Mouse (Mus musculus) layer of hippocampus, postnatal 36 days (tissue): ENCODE data around the gene Mgat4a. TPM values are rescaled to one million over a fixed set of nuclear protein-coding genes. Genes with fewer than 3 reads are reported as not detected.

ENCODE experiments used
- DNase-seq, 2 experiments: peaks; one replicate each; pipeline ENCODE4 v3.0.0; 2022
- total RNA-seq, 2 experiments: library from RNA; stranded (reverse); gene quantifications; 2 replicates each; pipeline ENCODE4 v1.2.3; 2021

Mgat4a gene
- 10 to 100 TPM; 31.4 to 32.6 TPM for total RNA-seq

DNA sequence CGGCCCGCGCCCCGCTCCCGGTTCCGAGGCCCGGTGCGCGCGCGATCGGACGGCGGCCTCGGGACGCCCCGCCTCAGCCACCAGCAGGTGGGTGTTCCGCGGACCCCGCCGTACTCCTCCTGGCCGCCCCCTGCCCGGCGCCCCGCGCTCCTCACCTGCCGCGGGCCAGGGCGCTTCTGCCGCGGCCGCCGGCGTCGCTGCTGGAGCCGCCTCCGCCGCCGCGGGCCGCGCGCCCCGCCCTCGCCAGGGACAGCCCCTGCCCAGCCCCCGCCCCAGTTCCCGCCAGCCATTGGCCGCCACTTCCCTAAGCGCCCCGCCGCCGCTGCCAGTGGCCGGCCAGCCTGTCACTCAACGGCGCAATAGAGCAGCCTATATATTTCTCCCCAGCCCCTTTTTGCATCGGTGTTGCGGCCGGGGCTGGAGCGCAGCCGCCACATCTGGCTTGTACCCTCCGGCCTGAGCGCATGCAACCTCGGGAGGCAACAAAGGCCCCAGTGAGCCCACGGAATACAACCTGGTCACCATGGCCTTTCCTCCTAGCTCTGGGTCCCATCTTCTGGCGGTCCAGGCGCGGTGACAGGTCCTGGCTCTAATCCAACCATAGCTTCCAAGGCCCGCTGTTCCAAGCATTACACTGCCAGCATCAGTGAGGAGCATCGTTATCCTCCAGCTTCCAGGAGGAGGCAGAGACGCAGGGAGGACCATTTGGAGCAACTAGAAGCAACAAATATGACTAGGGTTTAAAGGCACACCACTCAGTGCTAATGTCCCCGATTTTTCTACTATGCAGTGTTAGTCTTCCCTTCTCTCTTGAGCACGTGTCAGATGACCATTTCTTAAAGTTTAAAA lies at the start of gene Mgat4a:
Mgat4a (minus strand) TSS at position 207 of the 849 bp plus-strand sequence.
- DNase-seq, result peak; percentile 89

- DNase-seq, result peak; percentile 46 to 51
Observed at GRCm38 (mm10) chr1:37585809-37586480, 45.1 kb upstream of the Mgat4a start.

DNA sequence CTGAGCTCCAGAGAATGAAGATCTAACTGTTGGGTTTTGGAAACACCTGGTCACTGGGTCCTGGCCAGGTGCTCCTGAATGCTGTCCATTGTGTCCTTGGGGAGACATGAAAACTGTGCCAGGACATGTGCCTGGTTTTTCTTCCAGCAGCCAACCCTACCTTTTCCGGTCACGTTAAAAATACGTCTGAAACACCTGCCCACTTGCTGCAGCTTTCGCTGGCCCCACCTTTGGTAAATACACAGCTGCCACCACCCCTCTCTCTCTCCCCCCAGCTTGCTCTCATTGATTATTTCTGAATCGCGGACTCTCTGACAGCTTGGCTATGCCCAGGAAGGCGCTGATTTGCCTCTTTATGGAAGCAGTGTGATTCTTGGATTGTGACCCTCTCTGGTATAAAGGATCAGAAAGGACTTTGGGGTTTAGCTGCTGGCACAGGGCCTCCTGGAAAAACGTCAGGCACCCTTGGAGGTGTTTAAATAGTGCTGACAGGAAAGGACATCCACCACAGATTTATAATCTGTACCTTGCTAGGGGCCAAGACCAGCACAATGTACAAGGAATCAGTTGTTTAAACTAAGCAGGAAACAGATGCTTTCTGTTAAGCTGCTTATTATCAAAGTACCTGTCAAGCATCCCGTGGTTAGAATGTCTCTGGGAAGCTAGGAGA lies 43.1 kb upstream of the Mgat4a start:
- no peak for DNase-seq

GRCm38 (mm10) chr1:37583167-37583566 lies 42.4 kb upstream of the Mgat4a start:
- no peak for DNase-seq

DNA sequence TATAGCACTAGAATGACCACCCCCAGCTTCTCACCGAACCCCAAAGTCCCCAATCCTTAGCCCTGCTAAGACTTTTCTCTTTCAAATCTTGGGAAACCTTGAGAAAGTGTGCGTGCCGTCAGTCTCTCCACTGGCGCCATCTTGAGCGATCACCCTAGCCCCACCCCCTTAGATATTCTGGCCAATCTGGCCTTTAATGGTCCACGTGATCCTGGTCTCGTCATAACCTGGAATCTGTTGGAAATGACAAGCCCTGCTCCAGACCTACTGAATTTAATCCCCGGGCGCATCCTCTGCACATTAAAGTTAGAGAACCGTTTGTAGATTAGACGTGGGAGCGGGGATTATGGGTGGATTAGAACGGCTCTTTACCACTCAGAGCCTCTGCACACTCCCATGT lies 38.9 kb upstream of the Mgat4a start:
- DNase-seq, result no peak

DNA sequence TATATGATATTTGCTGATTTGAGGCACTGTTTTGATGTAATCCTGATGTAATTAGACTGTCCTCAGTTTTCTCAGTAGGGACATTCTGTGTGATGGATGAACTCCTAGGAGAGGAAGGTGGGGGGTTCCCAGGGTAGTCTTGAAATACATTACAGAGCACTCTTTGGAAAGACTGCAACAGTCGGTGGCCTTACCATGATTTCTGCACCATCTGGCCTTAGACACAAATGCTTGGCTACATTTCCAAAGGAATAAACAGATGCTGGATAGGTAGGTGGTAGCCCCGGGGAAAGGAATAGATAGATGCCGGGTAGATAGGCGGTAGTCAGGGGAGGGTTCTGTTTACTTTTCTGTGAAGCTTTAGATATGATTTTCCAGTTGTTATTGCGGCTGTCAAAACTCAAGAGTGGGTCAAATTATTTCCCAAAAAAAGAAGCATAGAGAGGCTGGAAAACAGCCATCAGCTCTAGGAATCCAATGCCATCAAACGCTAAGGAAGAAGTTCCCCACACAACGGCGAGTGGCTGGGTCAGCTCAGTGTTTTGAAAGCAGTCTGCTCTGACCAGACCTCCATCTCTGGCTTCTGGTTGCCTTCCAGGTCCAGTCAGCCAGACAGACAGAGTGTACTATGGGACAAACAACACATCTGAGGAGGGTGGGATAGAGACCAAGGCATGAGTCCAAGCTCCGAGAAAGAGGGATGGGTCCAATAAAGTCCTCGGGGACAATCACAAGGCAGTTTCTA lies 31.9 kb upstream of the Mgat4a start:
- DNase-seq, result no peak

DNA sequence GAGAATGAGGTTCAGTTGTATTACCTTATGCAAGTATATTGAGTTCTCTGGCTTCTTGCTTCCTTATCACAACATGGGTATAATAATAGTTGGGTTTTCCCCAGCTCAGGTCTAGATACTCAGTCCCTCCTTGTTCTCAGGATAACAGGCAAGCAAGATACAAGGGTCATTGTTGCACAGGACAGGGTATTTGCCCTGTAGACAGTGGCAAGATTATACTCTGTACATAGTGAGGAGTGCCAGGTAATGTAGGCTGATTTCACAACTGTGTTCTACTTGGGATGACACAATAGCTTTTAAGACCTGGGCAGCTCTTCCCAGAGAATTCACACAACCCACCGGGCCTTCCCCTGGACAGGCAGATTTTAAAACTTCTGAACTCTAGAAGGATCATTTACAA lies 27.6 kb upstream of the Mgat4a start:
- DNase-seq, result no peak

- no peak for DNase-seq
Observed at GRCm38 (mm10) chr1:37566754-37567153, 25.9 kb upstream of the Mgat4a start.

DNA sequence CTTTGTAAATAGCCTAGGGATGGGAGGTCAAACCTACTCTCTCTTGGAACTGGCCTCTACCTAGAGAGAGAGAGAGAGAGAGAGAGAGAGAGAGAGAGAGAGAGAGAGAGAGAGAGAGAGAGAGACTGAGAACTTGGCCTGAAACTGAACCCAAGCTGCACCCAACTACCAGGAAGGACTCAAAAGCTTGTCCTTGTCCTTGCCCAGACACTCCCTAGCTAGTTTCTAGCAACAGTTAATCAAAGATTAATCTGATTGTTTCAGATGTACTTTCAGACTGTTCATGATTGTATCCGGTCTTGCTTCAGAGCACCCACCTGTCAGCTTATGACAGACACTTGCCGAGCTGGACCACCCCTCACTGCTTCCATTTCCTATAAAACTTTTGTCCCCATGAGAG lies 25.5 kb upstream of the Mgat4a start:
- DNase-seq, result no peak

GRCm38 (mm10) chr1:37565396-37565795 lies 24.6 kb upstream of the Mgat4a start:
- DNase-seq, result no peak

- DNase-seq, result no peak
Observed at GRCm38 (mm10) chr1:37561955-37562354, 21.1 kb upstream of the Mgat4a start.

GRCm38 (mm10) chr1:37560356-37560755 lies 19.5 kb upstream of the Mgat4a start:
- no peak for DNase-seq

DNA sequence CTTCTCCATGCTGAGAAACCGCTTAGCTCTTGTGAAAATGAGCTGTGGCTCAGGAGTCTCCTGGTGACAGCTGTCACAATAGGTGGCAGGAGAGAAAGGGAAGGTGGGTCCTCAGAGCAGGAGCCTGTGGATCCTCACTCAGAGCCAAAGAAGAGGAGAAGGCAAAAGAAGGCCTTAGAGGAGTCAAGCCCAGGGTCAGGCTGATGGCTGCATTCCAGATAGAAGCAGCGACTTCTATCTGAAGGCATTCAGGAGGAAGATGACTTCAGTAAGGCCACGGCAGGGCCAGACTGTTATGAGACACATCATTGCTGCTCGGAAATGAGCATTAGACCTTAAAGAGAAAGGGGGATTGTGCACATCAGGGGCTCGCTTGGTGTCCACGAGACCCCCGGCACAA lies 11.2 kb upstream of the Mgat4a start:
- DNase-seq, result no peak

DNA sequence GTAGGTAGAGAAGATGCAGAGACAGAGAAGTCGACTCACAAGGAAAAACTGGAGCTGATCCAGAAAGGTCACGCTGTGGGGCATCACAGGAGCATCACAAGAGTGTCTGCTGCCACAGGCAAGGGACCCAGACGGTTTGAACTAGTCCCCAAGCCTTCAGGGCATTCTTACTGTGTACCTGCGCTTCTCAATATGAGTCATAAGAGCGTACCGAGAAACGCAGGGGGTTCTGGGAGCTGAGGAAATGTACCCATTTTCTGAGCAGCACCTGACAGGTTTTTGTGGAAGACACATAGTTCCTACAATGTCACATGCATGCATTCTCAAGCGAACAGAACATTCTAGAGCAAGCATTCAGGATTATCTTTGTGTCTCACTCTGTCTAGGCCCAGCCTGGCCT lies 8.7 kb upstream of the Mgat4a start:
- DNase-seq, result no peak

DNA sequence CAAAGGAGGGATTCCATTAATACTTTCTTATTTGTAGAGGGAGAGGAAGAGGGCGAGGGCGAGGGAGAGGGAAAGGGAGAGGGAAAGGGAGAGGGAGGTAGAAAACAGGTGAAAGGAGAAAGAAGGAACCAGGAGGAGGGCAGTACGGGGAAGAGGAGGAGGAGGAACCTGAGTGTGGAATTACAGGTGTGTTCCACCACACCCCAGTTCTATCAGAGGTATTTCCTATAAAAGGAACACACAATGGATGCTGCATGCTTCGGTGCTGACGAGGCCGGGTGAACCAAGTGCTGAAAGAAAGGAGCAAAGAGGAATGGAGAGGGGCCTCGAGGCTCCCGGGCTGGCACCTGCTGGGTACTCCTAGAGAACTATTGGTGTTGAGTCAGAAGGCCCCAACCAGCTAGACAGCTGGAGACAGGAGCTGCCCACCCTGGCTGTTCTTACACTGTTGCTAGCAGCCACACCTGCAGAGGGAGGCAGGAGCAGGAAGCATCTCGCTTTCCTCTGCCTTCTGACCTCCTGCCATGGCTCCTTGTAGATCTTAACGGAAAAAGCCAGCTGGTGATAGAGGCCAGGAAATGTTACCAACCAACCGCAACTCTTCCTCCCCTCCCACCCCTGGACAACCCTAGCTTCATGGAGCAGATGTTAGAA lies 5.7 kb upstream of the Mgat4a start:
- no peak for DNase-seq

- DNase-seq, result no peak
Observed at GRCm38 (mm10) chr1:37544251-37544650, 3.4 kb upstream of the Mgat4a start.

DNA sequence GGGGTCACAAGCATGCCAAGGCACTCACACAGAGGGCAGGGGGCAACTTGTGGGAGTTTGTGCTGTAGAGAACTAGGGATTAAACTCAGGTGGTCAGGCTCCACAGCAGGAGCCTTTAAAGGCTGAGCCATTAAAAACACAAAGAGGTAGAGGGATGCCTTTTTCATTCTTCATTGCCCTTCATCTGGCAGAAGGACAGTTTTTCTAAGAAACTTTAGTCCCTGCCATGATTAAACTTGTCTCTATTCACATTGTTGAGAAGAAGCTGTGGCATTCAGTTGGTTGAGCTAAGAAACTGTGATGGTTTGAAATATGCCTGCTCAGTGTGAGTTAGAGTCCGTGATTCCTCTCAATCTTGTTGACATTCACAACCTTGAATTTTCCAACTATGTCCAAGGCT lies 2.2 kb upstream of the Mgat4a start:
- no peak for DNase-seq

GRCm38 (mm10) chr1:37539968-37540809 lies 627 bp downstream of the Mgat4a start:
- DNase-seq, result peak in 1 of 2 experiments; percentile 13

- no peak for DNase-seq
Observed at GRCm38 (mm10) chr1:37534532-37535108, 6.2 kb downstream of the Mgat4a start.

- DNase-seq, result no peak
Observed at GRCm38 (mm10) chr1:37533181-37533580, 7.6 kb downstream of the Mgat4a start.

DNA sequence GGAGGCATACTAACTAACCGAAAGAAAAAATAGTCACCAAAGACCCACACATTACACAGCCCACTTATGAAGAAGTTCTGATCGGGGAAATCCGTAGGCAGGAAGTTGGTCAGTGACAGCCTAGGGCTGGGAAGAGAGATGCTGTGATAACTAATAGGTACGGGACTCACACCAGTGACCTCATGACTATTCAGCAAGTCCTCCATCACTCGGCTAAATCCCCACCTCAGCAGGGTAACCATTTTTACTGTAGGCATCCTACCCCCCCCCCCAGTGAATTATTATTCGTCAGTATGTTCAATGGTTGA lies 8.3 kb downstream of the Mgat4a start:
- no peak for DNase-seq
